Mouse (Mus musculus) lung, embryonic 14.5 days (tissue): ENCODE data around the gene Tanc2. TPM values are rescaled to one million over a fixed set of nuclear protein-coding genes. Genes with fewer than 3 reads are reported as not detected.

ENCODE experiments used
- ATAC-seq: fragments of 200-750 bp; cut with Nextera tagmentation; 2 replicates; pipeline ENCODE4 v1.8.0; 2017; ENCODE audit warnings: mild to moderate bottlenecking, moderate TSS enrichment, moderate library complexity; ENCODE audit not compliant: insufficient read depth
- DNase-seq: peaks from one replicate; pipeline ENCODE4 v3.0.0-alpha.2; 2015
- H3K27ac ChIP-seq: fragments of 300-500 bp; sonication (generic); 2 replicates; pipeline ENCODE4 v1.5.1; 2014; ENCODE audit warnings: low read depth, mild to moderate bottlenecking, moderate library complexity
- H3K27me3 ChIP-seq: fragments of 300-500 bp; sonication (generic); 2 replicates; pipeline ENCODE4 v1.6.1; 2014; ENCODE audit warnings: low read length, control low read depth; ENCODE audit not compliant: insufficient read depth
- H3K36me3 ChIP-seq: fragments of 300-500 bp; sonication (generic); 2 replicates; pipeline ENCODE4 v1.6.1; 2014; ENCODE audit warnings: control low read depth; ENCODE audit not compliant: insufficient read depth
- H3K4me1 ChIP-seq: fragments of 300-500 bp; sonication (generic); 2 replicates; pipeline ENCODE4 v1.6.1; 2014; ENCODE audit warnings: antibody characterized with exemption, control low read depth; ENCODE audit not compliant: insufficient read depth
- H3K4me2 ChIP-seq: fragments of 300-500 bp; sonication (generic); 2 replicates; pipeline ENCODE4 v1.6.1; 2014; ENCODE audit warnings: mild to moderate bottlenecking
- H3K4me3 ChIP-seq: fragments of 300-500 bp; sonication (generic); 2 replicates; pipeline ENCODE4 v1.5.1; 2014; ENCODE audit warnings: low read depth, low read length
- H3K9ac ChIP-seq: fragments of 300-500 bp; sonication (generic); 2 replicates; pipeline ENCODE4 v1.6.1; 2014
- H3K9me3 ChIP-seq: fragments of 300-500 bp; sonication (generic); 2 replicates; pipeline ENCODE4 v1.6.1; 2016; ENCODE audit warnings: low read depth, low read length, control low read depth
- CTCF ChIP-seq: IDR thresholded peaks from 2 replicates; pipeline ENCODE4 v1.5.1; 2016; ENCODE audit warnings: antibody characterized with exemption, low read depth
- WGBS: fragments of 180-500 bp; shearing (Covaris S2); extraction: QIAGEN DNeasy Blood & Tissue Kit; methylation state at CpG from one replicate; pipeline ENCODE4 v1.1.7; 2014; 5-methylcytosine and 5-hydroxymethylcytosine counted together
- polyA plus RNA-seq: library from polyadenylated mRNA; unstranded; fragments of >200 nt; fragmentation: Nextera tagmentation; extraction: Ambion mirVana; gene quantifications from 2 replicates; pipeline ENCODE4 v1.2.1, GENCODE M21; 2014

The Tanc2 gene
- polyA plus RNA-seq, 1 experiment from 2014 or later, result 17.1 TPM

DNA sequence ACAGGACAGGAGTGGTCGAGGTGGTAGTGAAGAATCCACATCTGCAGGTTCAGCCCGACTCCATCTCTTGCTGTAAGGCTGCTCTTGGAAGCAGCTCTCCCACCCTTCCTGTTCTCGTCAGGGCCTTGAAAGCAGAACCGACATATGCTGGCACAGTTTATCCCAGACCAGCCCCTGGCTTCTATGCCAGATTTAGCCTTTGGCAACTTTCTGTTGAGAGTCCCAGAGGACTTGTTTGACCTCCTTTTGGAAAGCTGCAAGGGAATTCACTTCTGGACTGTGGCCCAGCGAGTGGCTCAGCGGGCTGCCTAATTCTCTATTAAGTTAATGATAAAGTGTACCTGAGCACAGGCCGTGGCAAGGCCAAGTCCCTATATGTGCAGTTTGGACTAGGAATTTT, 15.5 kb upstream of the Tanc2 start:
- TF ChIP-seq CTCF, result no peak
- no peak for DNase-seq
- H3K4me1 ChIP-seq, result no peaks in the 10 kb centered on the region
- no peak overlapping the region for H3K4me2 ChIP-seq
- H3K27ac ChIP-seq, result no peak overlapping the region
- H3K36me3 ChIP-seq, result no peaks in the 10 kb centered on the region
- no peaks in the 10 kb centered on the region for H3K27me3 ChIP-seq
- no peak for ATAC-seq
- H3K9ac ChIP-seq, result no peak overlapping the region
- H3K9me3 ChIP-seq, result no peaks in the 10 kb centered on the region
- no peak overlapping the region for H3K4me3 ChIP-seq
- WGBS, result 59% methylated on average over 7 of the region's 7 CpGs

DNA sequence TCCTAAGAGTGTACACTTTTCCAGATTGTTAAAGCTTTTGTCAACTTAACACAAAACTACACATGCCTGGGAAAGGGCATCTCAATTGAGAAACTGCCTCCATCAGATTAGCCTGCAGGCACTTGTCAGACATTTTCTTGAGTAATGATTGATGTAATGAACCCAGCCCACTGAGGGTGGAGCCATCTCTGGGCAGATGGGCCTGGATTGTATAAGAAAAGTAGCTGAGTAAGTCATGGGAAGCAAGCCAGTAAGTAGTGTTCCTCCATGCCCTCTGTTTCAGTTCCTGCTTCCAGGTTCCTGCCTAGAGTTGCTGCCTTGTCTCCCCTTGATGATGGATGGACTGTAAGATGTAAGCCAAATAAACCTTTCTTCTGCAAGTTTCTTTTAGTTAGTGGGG, 12.6 kb upstream of the Tanc2 start:
- Histone ChIP-seq H3K4me1 (no peaks in the 10 kb centered on the region), H3K36me3 (no peaks in the 10 kb centered on the region), H3K9me3 (no peaks in the 10 kb centered on the region), H3K4me3 (no peak overlapping the region), H3K9ac (no peak overlapping the region), H3K27me3 (no peaks in the 10 kb centered on the region), H3K27ac (no peak overlapping the region), H3K4me2 (no peak overlapping the region)
- TF ChIP-seq CTCF, result no peak
- no peak for DNase-seq
- ATAC-seq, result no peak

DNA sequence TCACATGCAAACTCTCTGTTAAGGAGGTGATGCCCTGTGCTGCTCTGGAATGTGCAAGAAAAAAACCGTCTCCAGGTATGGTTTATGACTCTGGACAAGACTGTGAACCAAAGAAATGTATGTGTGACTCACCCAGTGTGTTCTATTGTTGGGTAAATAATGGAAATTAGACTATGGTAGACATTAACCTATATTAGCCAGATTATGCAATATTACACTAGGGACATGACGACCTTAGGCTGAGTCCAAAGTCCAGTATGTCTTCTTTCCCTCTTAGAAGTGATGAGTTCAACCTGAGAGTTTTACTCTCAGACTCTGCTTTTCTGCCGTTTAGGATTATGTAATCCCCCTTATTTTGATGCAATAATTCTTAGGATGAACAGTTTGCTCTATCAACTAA, 7.8 kb upstream of the Tanc2 start:
- Histone ChIP-seq H3K9me3 (no peaks in the 10 kb centered on the region), H3K4me3 (no peak overlapping the region), H3K36me3 (no peaks in the 10 kb centered on the region), H3K9ac (no peak overlapping the region), H3K27me3 (no peaks in the 10 kb centered on the region), H3K4me1 (no peaks in the 10 kb centered on the region), H3K27ac (no peak overlapping the region), H3K4me2 (no peak overlapping the region)
- TF ChIP-seq CTCF, result no peak
- 86% methylated on average over 3 of the region's 3 CpGs for WGBS
- no peak for ATAC-seq
- DNase-seq, result no peak

DNA sequence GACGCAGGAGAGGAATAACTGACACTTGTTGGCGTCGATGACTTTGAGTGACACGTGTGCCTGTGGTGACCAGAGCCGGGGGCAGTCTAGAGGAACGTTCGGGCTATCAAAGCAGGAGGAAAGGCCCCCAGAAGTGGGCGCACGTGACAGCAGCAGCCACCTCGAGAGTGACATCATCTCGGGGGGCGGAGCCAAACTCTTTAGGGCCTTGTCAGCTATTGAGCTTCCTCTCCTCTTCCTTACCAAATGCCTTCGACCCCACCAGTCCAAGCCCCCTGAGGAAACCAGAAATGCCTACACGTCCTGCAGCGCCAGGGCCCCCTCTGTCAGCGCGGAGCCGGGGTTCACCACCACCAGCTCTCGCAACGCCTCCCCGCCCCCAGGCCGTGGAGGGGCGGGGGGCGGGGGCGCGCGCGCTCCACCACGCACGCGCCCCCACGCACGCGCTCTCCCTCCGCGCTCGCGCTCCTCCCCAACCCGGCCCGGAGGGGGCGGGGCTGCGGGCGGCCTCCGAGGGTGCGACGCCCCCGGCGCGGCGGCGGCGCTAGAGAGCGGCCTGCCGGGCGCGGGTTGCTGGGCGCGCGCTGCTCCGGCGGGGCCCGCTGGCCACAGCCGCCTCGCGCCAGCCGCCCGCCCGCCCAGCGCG, 432 bp upstream of the Tanc2 start:
- Histone ChIP-seq H3K9me3 (no peaks in the 10 kb centered on the region), H3K4me3 (peak overlapping the region; percentile 92), H3K9ac (peak overlapping the region; percentile 93), H3K36me3 (no peaks in the 10 kb centered on the region), H3K27ac (peak overlapping the region; percentile 90), H3K4me2 (peak overlapping the region; percentile 84), H3K27me3 (no peaks in the 10 kb centered on the region), H3K4me1 (no peaks in the 10 kb centered on the region)
- TF ChIP-seq CTCF, result no peak
- peak; percentile 95 for ATAC-seq
- WGBS, result under 1% methylated on average over 43 of the region's 70 CpGs
- peak; percentile 96 for DNase-seq

DNA sequence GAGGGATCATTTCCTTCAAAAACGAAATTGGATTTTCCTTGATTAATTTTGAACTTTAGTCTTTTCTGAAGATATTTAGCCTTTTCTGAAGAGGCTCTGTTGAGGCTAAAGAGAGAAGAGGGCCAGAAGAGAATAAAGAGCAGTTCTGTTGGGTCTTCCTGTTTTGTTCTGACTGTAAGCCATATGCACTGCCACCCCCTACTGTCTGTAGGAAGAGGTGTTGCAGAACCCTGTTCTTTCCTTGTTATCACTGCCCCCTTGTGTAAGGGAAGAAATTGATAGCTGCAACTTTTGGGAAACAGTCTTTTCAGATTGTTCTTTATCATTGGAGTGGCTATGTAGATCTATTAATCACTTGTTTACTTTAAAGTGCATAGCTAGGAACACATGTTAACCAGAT, 2.1 kb downstream of the Tanc2 start:
- H3K27ac ChIP-seq, result no peak overlapping the region
- H3K4me3 ChIP-seq, result no peak overlapping the region
- no peak overlapping the region for H3K9ac ChIP-seq
- H3K36me3 ChIP-seq, result no peaks in the 10 kb centered on the region
- H3K4me2 ChIP-seq, result peak overlapping the region; percentile 84; the same call in 1 of the 2 replicates
- no peaks in the 10 kb centered on the region for H3K27me3 ChIP-seq
- 7% methylated on average over 1 of the region's 1 CpGs for WGBS
- ATAC-seq (no peak; the same call in 1 of the 2 replicates), DNase-seq (peak; percentile 89)
- no peaks in the 10 kb centered on the region for H3K9me3 ChIP-seq
- TF ChIP-seq CTCF, result peak; percentile 98
- H3K4me1 ChIP-seq, result no peaks in the 10 kb centered on the region

DNA sequence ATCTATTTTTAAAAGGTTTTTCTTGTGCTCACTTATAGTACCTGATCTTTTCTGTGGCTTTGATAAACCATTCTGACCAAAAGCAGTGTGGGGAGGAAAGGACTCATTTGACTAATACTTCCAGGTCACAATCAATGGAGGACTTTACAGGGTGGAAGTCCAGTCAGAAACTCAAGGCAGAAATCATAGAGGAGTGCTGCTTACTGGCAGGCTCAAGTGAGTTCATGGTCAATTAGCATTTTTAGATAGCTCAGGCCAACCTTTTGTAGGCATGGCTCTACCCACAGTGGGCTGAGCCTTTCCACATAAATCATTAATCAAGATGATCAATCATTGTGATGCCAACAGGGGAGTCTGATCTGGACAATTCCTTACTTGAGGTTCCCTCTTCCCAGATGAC, 12.4 kb downstream of the Tanc2 start:
- ATAC-seq (no peak), DNase-seq (no peak)
- Histone ChIP-seq H3K27ac (no peak overlapping the region), H3K9me3 (no peaks in the 10 kb centered on the region), H3K4me1 (no peaks in the 10 kb centered on the region), H3K9ac (no peak overlapping the region), H3K36me3 (no peaks in the 10 kb centered on the region), H3K4me2 (no peak overlapping the region), H3K27me3 (no peaks in the 10 kb centered on the region), H3K4me3 (no peak overlapping the region)
- TF ChIP-seq CTCF, result no peak

DNA sequence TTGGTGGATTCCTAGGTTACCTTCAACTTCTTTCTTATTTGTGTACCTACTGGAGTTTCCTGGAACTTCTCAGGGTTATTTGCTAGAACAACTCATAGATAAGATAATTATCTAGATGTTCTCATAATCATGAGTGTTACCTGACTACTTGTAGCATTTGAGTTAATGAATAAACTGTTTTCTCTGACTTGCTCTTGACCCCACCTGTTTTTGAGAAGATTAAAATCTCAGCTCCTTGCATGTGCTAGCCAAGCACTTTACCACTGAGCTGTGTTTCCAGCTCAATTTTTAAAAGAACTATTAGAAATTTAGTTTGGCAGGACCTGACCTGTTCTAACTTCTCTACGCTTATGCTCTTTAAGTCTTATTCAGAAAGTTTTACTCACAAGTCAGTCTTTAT, 36.4 kb downstream of the Tanc2 start:
- H3K4me3 ChIP-seq, result no peak overlapping the region
- no peaks in the 10 kb centered on the region for H3K27me3 ChIP-seq
- WGBS, result 95% methylated on average over 1 of the region's 1 CpGs
- H3K27ac ChIP-seq, result no peak overlapping the region
- no peak overlapping the region for H3K9ac ChIP-seq
- no peak overlapping the region for H3K4me2 ChIP-seq
- H3K9me3 ChIP-seq, result no peaks in the 10 kb centered on the region
- H3K4me1 ChIP-seq, result no peaks in the 10 kb centered on the region
- no peak for TF ChIP-seq CTCF
- no peak for ATAC-seq
- DNase-seq, result no peak
- 0 out of 2 replicates have a peak, but pooled peaks cover 2% of the 10 kb centered on the region for H3K36me3 ChIP-seq

DNA sequence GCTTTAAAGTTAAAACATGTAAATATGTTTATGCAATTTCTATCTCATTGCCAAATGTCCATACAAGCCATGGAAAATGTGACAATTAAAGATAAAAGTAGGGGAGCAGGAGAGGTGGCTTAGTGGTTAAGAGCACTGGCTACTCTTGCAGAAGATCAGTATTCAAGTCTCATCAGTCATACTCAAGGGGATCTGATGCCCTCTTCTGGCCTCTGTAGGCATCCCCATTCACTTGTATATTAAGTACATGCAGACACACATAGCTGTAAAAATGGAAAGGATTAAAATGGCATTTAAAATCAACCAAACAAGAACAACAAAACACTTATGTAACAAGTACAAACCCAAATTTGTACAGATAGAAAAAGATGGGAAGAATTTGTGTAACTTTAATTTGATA, 54.2 kb downstream of the Tanc2 start:
- Histone ChIP-seq H3K27ac (no peak overlapping the region), H3K4me2 (no peak overlapping the region), H3K9me3 (no peaks in the 10 kb centered on the region), H3K9ac (no peak overlapping the region), H3K4me3 (no peak overlapping the region), H3K4me1 (no peaks in the 10 kb centered on the region), H3K36me3 (no peaks in the 10 kb centered on the region), H3K27me3 (no peaks in the 10 kb centered on the region)
- ATAC-seq (no peak), DNase-seq (peak; percentile 5)
- peak; percentile 32 for TF ChIP-seq CTCF
